Mouse (Mus musculus) kidney, embryonic 16.5 days (tissue): Measurements from ENCODE around the gene Galnt2. TPM values are rescaled to one million over a fixed set of nuclear protein-coding genes. Genes with fewer than 3 reads are reported as not detected.
A peak's percentile ranks its signal among the peaks of the same experiment; 100 is the strongest.

Source experiments
- ATAC-seq: fragments of 200-750 bp; cut with Nextera tagmentation; 2 replicates; pipeline ENCODE4 v1.8.0; 2017; ENCODE audit warnings: moderate TSS enrichment; ENCODE audit not compliant: low FRiP score, low TSS enrichment
- H3K27ac ChIP-seq: fragments of 300-500 bp; sonication (generic); 2 replicates; pipeline ENCODE4 v1.5.1; 2014; ENCODE audit warnings: low read length
- H3K27me3 ChIP-seq: fragments of 300-500 bp; sonication (generic); 2 replicates; pipeline ENCODE4 v1.6.1; 2014; ENCODE audit warnings: low read length, control low read depth, mixed read lengths; ENCODE audit not compliant: insufficient read depth
- H3K36me3 ChIP-seq: fragments of 300-500 bp; sonication (generic); 2 replicates; pipeline ENCODE4 v1.6.1; 2014; ENCODE audit warnings: low read length, control low read depth, mixed read lengths; ENCODE audit not compliant: insufficient read depth
- H3K4me1 ChIP-seq: fragments of 300-500 bp; sonication (generic); 2 replicates; pipeline ENCODE4 v1.6.1; 2014; ENCODE audit warnings: low read length, control low read depth, mixed read lengths; ENCODE audit not compliant: insufficient read depth
- H3K4me2 ChIP-seq: fragments of 300-500 bp; sonication (generic); replicated peaks from 2 replicates; pipeline ENCODE4 v1.6.1; 2014; ENCODE audit warnings: low read depth, low read length
- H3K4me3 ChIP-seq: fragments of 300-500 bp; sonication (generic); 2 replicates; pipeline ENCODE4 v1.5.1; 2014; ENCODE audit warnings: mild to moderate bottlenecking, low read length
- H3K9ac ChIP-seq: fragments of 300-500 bp; sonication (generic); replicated peaks from 2 replicates; pipeline ENCODE4 v1.6.1; 2014; ENCODE audit warnings: low read length
- H3K9me3 ChIP-seq: fragments of 300-500 bp; sonication (generic); 2 replicates; pipeline ENCODE4 v1.6.1; 2016; ENCODE audit warnings: low read length, control low read depth
- WGBS: fragments of 180-500 bp; shearing (Covaris S2); extraction: QIAGEN DNeasy Blood & Tissue Kit; methylation state at CpG from one replicate; pipeline ENCODE4 v1.1.7; 2014; 5-methylcytosine and 5-hydroxymethylcytosine counted together
- polyA plus RNA-seq: library from polyadenylated mRNA; unstranded; fragments of >200 nt; fragmentation: Nextera tagmentation; extraction: Ambion mirVana; gene quantifications from 2 replicates; pipeline ENCODE4 v1.2.1, GENCODE M21; 2015

Galnt2 gene
- polyA plus RNA-seq, 1 experiment from 2014 or later, result 47.1 TPM

DNA sequence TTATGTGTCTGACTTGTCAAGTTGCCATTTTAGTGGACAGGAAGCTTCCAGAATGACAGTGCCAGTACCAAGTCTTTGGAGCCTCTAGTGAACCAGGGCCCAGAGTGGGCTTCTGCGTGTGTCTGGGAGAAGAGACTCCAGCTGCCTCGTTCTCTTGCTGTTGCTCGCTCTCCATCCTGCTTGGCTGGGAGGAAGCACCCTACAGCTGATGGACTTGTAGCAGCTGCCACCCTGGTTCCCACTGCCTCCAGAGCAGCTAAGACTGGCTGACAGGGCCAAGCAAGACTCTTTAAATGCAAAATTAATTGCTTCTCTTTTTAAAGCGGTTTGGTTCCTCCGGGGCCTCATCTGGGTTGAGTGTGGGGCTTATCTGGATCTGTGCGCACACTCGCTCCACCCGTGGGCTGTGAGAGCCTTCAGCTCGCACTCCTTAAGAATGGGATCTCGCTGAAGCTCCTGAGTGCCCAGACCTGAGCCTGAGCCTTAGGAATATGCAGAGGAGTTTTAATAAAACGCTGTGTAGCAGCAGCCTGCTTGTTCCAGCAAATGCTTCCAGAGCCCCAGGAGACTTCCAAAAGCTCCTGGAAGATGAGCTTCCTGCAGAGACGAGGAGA, 90.1 kb downstream of the Galnt2 start:
- ATAC-seq, result no peak
- Histone ChIP-seq H3K4me1 (peaks cover 9% of the 10 kb centered on the region), H3K9me3 (no peaks in the 10 kb centered on the region), H3K27me3 (no peaks in the 10 kb centered on the region), H3K27ac (no peak overlapping the region; the same call in 1 of the 2 replicates), H3K9ac (no peak overlapping the region), H3K4me2 (no peak overlapping the region), H3K4me3 (no peak overlapping the region), H3K36me3 (peaks cover 17% of the 10 kb centered on the region)
- 57% methylated on average over 12 of the region's 12 CpGs for WGBS

DNA sequence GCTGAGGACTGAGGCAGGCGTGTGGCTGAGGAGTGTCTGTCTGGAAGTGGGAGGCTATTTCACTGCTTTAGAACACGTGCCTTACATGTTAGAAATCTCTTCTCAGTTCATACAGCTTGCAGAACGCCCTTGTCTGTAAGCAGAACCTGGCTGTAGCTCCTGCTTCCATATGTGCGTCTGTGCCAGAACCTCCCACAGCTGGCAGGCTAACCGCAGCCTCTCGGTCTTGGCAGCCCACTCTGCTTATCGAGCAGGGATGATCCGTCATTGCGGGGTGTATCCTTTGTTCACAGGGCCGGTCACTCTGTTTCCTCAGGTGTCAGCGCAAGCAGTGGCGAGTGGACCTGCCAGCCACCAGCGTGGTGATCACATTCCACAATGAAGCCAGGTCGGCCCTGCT, 92.2 kb downstream of the Galnt2 start:
- no peak overlapping the region for H3K4me3 ChIP-seq
- H3K4me1 ChIP-seq, result no peaks in the 10 kb centered on the region; the same call in 1 of the 2 replicates
- H3K4me2 ChIP-seq, result no peak overlapping the region
- peaks cover 25% of the 10 kb centered on the region for H3K36me3 ChIP-seq
- H3K9me3 ChIP-seq, result no peaks in the 10 kb centered on the region
- H3K27me3 ChIP-seq, result no peaks in the 10 kb centered on the region
- no peak overlapping the region for H3K27ac ChIP-seq
- no peak for ATAC-seq
- H3K9ac ChIP-seq, result no peak overlapping the region
- WGBS, result 89% methylated on average over 14 of the region's 14 CpGs

DNA sequence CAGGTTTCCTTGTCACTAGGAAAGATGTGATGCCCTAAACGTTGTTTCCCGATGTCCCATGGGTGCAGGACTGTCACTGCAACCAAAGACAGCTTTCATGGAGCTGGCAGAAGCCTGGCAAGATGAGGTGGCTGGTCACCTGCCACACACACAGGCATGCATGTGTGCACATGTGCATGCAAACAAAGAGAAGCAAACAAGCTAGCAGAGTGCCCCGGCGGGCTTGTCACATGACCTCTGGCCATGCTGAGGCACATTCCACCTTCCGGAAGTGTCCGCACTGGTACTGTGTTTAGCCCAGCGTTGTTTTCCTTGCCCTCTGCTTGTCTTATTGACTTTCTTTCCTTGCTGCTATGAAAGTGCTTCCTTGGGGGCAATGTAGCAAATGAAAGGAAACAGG, 97.1 kb downstream of the Galnt2 start:
- Histone ChIP-seq H3K4me3 (no peak overlapping the region), H3K36me3 (peaks cover 32% of the 10 kb centered on the region), H3K9me3 (no peaks in the 10 kb centered on the region), H3K4me2 (no peak overlapping the region), H3K27me3 (no peaks in the 10 kb centered on the region), H3K27ac (no peak overlapping the region), H3K9ac (no peak overlapping the region), H3K4me1 (no peaks in the 10 kb centered on the region)
- no peak for ATAC-seq
- WGBS, result 87% methylated on average over 7 of the region's 7 CpGs

DNA sequence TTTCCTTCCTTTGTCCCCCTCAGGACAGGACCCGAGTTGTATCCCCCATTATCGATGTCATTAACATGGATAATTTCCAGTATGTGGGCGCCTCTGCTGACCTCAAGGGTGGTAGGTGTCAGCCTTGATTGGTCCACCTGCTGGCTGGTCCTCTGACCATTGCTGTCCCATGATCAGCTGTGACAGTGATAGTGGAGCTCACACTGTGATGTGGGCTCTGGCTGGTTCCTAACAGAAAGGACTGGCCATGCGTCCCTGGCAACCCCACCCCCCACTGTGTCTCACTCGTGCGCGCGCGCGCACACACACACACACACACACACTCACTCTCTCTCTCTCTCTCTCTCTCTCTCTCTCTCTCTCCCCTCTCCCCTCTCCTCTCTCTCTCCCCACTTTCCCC, 98.5 kb downstream of the Galnt2 start:
- Histone ChIP-seq H3K9ac (no peak overlapping the region), H3K4me1 (no peaks in the 10 kb centered on the region), H3K36me3 (peaks cover 28% of the 10 kb centered on the region; the same call in 1 of the 2 replicates), H3K27me3 (no peaks in the 10 kb centered on the region), H3K4me2 (no peak overlapping the region), H3K4me3 (no peak overlapping the region), H3K9me3 (no peaks in the 10 kb centered on the region), H3K27ac (no peak overlapping the region)
- no peak for ATAC-seq
- 76% methylated on average over 7 of the region's 10 CpGs for WGBS

DNA sequence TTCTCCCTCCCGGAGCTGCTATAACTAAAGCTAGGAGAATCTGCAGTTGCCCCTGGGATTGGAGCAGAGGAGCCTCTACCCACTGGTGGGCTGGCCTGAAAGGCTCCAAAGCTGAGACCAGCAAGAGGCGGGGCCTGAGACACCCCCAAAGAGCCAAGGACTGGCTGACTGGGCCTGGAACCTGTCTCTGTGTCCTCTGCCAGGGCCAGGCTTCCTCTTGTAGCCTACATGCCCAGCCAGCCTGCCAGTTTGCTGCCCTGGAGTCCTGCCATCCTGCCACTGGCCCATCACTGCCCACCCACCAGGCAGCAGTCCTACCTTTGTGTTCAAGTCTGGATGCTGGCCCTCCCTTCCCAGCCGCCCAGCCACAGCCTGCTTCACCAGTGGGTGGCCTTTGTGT, 99.2 kb downstream of the Galnt2 start:
- WGBS, result 88% methylated on average over 2 of the region's 3 CpGs
- Histone ChIP-seq H3K4me2 (no peak overlapping the region), H3K4me3 (no peak overlapping the region), H3K9me3 (no peaks in the 10 kb centered on the region), H3K27ac (no peak overlapping the region), H3K36me3 (peaks cover 28% of the 10 kb centered on the region; the same call in 1 of the 2 replicates), H3K4me1 (no peaks in the 10 kb centered on the region), H3K27me3 (no peaks in the 10 kb centered on the region), H3K9ac (no peak overlapping the region)
- no peak for ATAC-seq

DNA sequence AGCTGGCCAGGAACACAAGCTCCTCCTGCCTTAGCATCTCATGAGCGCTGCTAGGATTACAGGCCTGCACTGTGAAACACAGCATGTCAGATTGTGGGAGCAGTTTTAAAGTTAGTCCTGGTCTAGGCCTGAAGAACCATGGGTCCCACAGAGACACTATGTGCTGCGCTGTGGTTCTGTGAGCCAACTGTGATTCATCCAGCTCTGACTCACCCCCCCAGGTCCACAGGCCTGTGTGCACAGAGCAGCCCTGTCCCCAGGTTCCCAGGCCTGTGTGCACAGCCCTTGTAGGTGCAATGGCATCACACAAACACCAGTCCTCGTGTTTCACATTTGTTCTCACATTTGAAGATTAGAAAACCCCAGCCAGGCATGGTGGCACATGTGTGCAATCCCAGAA, 99.9 kb downstream of the Galnt2 start:
- Histone ChIP-seq H3K27ac (no peak overlapping the region), H3K27me3 (no peaks in the 10 kb centered on the region), H3K4me3 (no peak overlapping the region), H3K4me2 (no peak overlapping the region), H3K36me3 (peaks cover 25% of the 10 kb centered on the region; the same call in 1 of the 2 replicates), H3K9me3 (no peaks in the 10 kb centered on the region), H3K9ac (no peak overlapping the region), H3K4me1 (no peaks in the 10 kb centered on the region)
- WGBS, result 85% methylated on average over 3 of the region's 3 CpGs
- no peak for ATAC-seq

DNA sequence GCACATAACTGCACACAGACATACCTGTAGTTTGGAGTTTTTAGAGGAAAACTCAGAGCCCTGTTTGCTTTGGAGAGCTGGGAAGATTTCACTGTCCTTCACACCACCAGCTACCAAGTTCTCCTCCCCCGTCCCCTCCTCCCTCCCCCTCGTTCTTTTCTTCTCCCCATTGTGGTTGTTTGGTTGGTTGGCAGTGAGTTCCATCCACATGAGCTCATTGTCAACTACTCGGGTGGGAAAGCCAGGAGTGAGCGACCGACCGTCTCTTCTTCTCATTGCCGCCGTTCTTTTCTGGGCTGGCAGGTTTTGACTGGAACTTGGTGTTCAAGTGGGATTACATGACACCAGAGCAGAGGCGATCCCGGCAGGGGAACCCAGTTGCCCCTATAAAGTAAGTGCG, 100.5 kb downstream of the Galnt2 start:
- Histone ChIP-seq H3K9me3 (no peaks in the 10 kb centered on the region), H3K9ac (no peak overlapping the region), H3K4me3 (no peak overlapping the region), H3K4me1 (no peaks in the 10 kb centered on the region), H3K4me2 (no peak overlapping the region), H3K27me3 (no peaks in the 10 kb centered on the region), H3K36me3 (peaks cover 29% of the 10 kb centered on the region; the same call in 1 of the 2 replicates), H3K27ac (no peak overlapping the region)
- 61% methylated on average over 11 of the region's 11 CpGs for WGBS
- no peak; the same call in 1 of the 2 replicates for ATAC-seq

DNA sequence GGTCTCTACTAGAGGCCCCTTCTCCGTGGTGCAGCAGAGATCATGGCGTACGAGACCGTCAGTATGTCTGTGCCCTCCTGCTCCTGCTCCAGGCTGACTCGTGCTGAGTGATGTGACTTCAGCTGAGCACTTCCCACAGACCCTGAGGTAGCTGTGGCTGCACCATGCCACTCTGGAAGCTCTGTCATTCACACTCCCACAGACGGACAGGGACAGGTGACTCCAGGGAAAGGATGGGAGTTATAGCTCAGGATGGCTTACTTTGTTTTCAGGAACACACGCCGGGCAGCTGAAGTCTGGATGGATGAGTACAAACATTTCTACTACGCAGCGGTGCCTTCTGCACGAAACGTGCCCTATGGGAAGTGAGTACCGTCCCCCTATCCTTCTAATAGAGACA, 105.1 kb downstream of the Galnt2 start:
- Histone ChIP-seq H3K36me3 (peaks cover 28% of the 10 kb centered on the region), H3K9me3 (no peaks in the 10 kb centered on the region), H3K4me1 (peaks cover 17% of the 10 kb centered on the region), H3K9ac (no peak overlapping the region), H3K27ac (no peak overlapping the region), H3K4me3 (no peak overlapping the region), H3K4me2 (no peak overlapping the region), H3K27me3 (no peaks in the 10 kb centered on the region)
- 94% methylated on average over 13 of the region's 13 CpGs for WGBS
- no peak for ATAC-seq

DNA sequence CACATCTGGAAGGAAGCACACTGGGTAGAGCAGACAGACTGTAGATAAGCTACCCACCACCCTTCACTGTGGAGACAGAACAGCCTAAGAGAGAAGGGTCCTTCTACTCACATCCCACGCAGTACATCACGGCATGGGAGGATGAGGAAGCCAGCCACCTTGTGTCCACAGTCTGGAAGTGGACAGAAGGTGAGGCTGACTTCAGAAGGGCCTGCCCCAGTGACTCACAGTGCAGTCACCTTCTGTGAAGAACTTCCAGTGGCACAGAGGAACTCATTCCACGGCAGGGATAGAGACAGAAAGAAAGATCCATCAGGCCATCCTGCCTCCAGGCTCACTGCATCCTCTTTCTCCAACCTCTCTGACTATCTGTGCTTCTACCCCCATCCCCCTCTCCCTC, 108.6 kb downstream of the Galnt2 start:
- Histone ChIP-seq H3K9ac (0 out of 2 replicates have a peak overlapping the region, but pooled peaks have one; percentile 12), H3K36me3 (peaks cover 39% of the 10 kb centered on the region), H3K27me3 (no peaks in the 10 kb centered on the region), H3K4me3 (no peak overlapping the region), H3K27ac (0 out of 2 replicates have a peak overlapping the region, but pooled peaks have one; percentile 63), H3K9me3 (no peaks in the 10 kb centered on the region), H3K4me2 (no peak overlapping the region), H3K4me1 (peaks cover 17% of the 10 kb centered on the region)
- WGBS, result 66% methylated on average over 3 of the region's 3 CpGs
- 0 out of 2 replicates have a peak, but pooled peaks have one; percentile 2 for ATAC-seq

DNA sequence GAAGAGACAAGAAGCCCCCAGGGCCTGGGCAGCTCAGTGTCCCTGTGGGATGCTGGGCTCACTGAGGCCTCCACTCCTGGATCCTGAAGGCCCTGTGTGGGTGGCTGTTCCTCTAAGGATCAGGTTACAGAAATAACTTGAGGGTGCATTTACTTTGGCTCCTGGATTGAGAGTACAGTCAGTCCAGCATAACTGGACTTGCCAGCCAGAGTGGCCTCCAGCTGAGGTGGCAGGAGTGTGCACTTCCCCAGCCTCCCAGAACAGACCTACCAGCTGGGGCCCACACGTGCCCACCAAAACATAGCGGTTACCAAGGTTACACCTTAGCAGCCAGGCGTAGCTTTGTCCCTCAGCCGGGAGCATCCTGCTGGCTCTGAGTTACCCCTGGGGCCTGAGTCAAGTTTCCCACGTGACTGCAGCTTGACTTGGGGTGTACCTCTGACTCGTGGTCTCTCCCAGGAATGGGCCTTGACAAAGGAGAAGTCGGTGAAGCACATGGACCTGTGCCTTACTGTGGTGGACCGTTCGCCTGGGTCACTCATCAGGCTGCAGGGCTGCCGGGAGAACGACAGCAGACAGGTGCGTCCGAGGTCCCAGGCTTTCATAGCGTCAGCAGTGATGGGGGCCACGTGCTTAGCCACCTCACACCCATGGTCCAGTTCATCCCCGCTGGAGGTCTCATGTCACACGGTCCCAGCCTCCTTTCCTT, 109.3 kb downstream of the Galnt2 start:
- H3K27me3 ChIP-seq, result no peaks in the 10 kb centered on the region
- peaks cover 17% of the 10 kb centered on the region for H3K4me1 ChIP-seq
- peaks cover 45% of the 10 kb centered on the region for H3K36me3 ChIP-seq
- H3K9ac ChIP-seq, result 0 out of 2 replicates have a peak overlapping the region, but pooled peaks have one; percentile 12
- WGBS, result 47% methylated on average over 17 of the region's 17 CpGs
- ATAC-seq, result peak; percentile 92
- peak overlapping the region; percentile 63; the same call in 1 of the 2 replicates for H3K27ac ChIP-seq
- no peak overlapping the region for H3K4me2 ChIP-seq
- no peaks in the 10 kb centered on the region for H3K9me3 ChIP-seq
- no peak overlapping the region for H3K4me3 ChIP-seq
